Mouse (Mus musculus): ENCODE measurements at regions not wholly inside any gene's neighbourhood (a gene's known extent, or its start where the extent isn't known, plus 50 kb on each side); places are given as distances from the start of the nearest gene placed in this dataset.

- Histone ChIP-seq H3K4me3 (replicated peaks; ENCODE audit: extremely low read depth, low read depth, low read length) (no peak overlapping the region), H3K4me1 (ENCODE audit: control insufficient read depth, insufficient read depth, low read length) (no peaks in the 10 kb centered on the region)
- no peak for DNase-seq
- 63% methylated on average over 4 of the region's 4 CpGs for WGBS
- TF ChIP-seq CTCF (IDR thresholded peaks at IDR 0.05; ENCODE audit: insufficient read depth, low read length) (no peak), POLR2A (IDR thresholded peaks at IDR 0.05; ENCODE audit: borderline replicate concordance, extremely low read depth, low read depth, low read length) (no peak)
Observed at GRCm38 (mm10) chr7:40220549-40220948, 677.6 kb upstream of the Vstm2b start.

- TF ChIP-seq CTCF (IDR thresholded peaks at IDR 0.05; ENCODE audit: insufficient read depth, low read length): no peak
- TF ChIP-seq POLR2A (IDR thresholded peaks at IDR 0.05; ENCODE audit: borderline replicate concordance, extremely low read depth, low read depth, low read length): no peak
- no peak for DNase-seq
- Histone ChIP-seq H3K4me1 (ENCODE audit: control insufficient read depth, insufficient read depth, low read length) (no peaks in the 10 kb centered on the region), H3K4me3 (replicated peaks; ENCODE audit: extremely low read depth, low read depth, low read length) (no peak overlapping the region)
- 86% methylated on average over 8 of the region's 8 CpGs for WGBS
Observed at GRCm38 (mm10) chr7:40245188-40245587, 652.9 kb upstream of the Vstm2b start.

GRCm38 (mm10) chr7:40248521-40248920 is 649.6 kb upstream of the Vstm2b start:
- Histone ChIP-seq H3K4me1 (ENCODE audit: control insufficient read depth, insufficient read depth, low read length) (no peaks in the 10 kb centered on the region), H3K4me3 (replicated peaks; ENCODE audit: extremely low read depth, low read depth, low read length) (no peak overlapping the region)
- TF ChIP-seq CTCF (IDR thresholded peaks at IDR 0.05; ENCODE audit: insufficient read depth, low read length) (no peak), POLR2A (IDR thresholded peaks at IDR 0.05; ENCODE audit: borderline replicate concordance, extremely low read depth, low read depth, low read length) (no peak)
- DNase-seq: no peak
- 66% methylated on average over 2 of the region's 2 CpGs for WGBS

- DNase-seq: no peak
- no peak overlapping the region for H3K4me3 ChIP-seq (replicated peaks; ENCODE audit: extremely low read depth, low read depth, low read length)
- no peaks in the 10 kb centered on the region for H3K4me1 ChIP-seq (ENCODE audit: control insufficient read depth, insufficient read depth, low read length)
- TF ChIP-seq CTCF (IDR thresholded peaks at IDR 0.05; ENCODE audit: insufficient read depth, low read length) (no peak), POLR2A (IDR thresholded peaks at IDR 0.05; ENCODE audit: borderline replicate concordance, extremely low read depth, low read depth, low read length) (no peak)
- 41% methylated on average over 2 of the region's 2 CpGs for WGBS
Observed at GRCm38 (mm10) chr7:40253486-40253885, 644.6 kb upstream of the Vstm2b start.

- TF ChIP-seq CTCF (IDR thresholded peaks at IDR 0.05; ENCODE audit: insufficient read depth, low read length) (no peak), POLR2A (IDR thresholded peaks at IDR 0.05; ENCODE audit: borderline replicate concordance, extremely low read depth, low read depth, low read length) (no peak)
- no peaks in the 10 kb centered on the region for H3K4me1 ChIP-seq (ENCODE audit: control insufficient read depth, insufficient read depth, low read length)
- no peak for DNase-seq
- no peak overlapping the region for H3K4me3 ChIP-seq (replicated peaks; ENCODE audit: extremely low read depth, low read depth, low read length)
- 41% methylated on average over 1 of the region's 1 CpGs for WGBS
Observed at GRCm38 (mm10) chr7:40257733-40258376, 640.3 kb upstream of the Vstm2b start.

- 54% methylated on average over 6 of the region's 6 CpGs for WGBS
- Histone ChIP-seq H3K4me3 (replicated peaks; ENCODE audit: extremely low read depth, low read depth, low read length) (no peak overlapping the region), H3K4me1 (ENCODE audit: control insufficient read depth, insufficient read depth, low read length) (no peaks in the 10 kb centered on the region)
- TF ChIP-seq CTCF (IDR thresholded peaks at IDR 0.05; ENCODE audit: insufficient read depth, low read length): no peak
- no peak for TF ChIP-seq POLR2A (IDR thresholded peaks at IDR 0.05; ENCODE audit: borderline replicate concordance, extremely low read depth, low read depth, low read length)
- peak; percentile 14 for DNase-seq
Observed at GRCm38 (mm10) chr7:40258377-40258739, 639.8 kb upstream of the Vstm2b start.

- no peaks in the 10 kb centered on the region for H3K4me1 ChIP-seq (ENCODE audit: control insufficient read depth, insufficient read depth, low read length)
- no peak for TF ChIP-seq POLR2A (IDR thresholded peaks at IDR 0.05; ENCODE audit: borderline replicate concordance, extremely low read depth, low read depth, low read length)
- H3K4me3 ChIP-seq (replicated peaks; ENCODE audit: extremely low read depth, low read depth, low read length): no peak overlapping the region
- DNase-seq: no peak
- 8% methylated on average over 2 of the region's 2 CpGs for WGBS
Observed at GRCm38 (mm10) chr7:40273459-40274072, 624.6 kb upstream of the Vstm2b start.

- TF ChIP-seq CTCF (IDR thresholded peaks at IDR 0.05; ENCODE audit: insufficient read depth, low read length) (no peak), POLR2A (IDR thresholded peaks at IDR 0.05; ENCODE audit: borderline replicate concordance, extremely low read depth, low read depth, low read length) (no peak)
- DNase-seq: no peak
- Histone ChIP-seq H3K4me1 (ENCODE audit: control insufficient read depth, insufficient read depth, low read length) (no peaks in the 10 kb centered on the region), H3K4me3 (replicated peaks; ENCODE audit: extremely low read depth, low read depth, low read length) (no peak overlapping the region)
- WGBS: 77% methylated on average over 9 of the region's 9 CpGs
Observed at GRCm38 (mm10) chr7:40275078-40275477, 623.0 kb upstream of the Vstm2b start.

- WGBS: 31% methylated on average over 4 of the region's 4 CpGs
- DNase-seq: no peak
Observed at GRCm38 (mm10) chr7:40275658-40276057, 622.5 kb upstream of the Vstm2b start.

GRCm38 (mm10) chr7:40276116-40276515 is 622.0 kb upstream of the Vstm2b start:
- H3K4me1 ChIP-seq (ENCODE audit: control insufficient read depth, insufficient read depth, low read length): no peaks in the 10 kb centered on the region
- WGBS: 47% methylated on average over 5 of the region's 5 CpGs

More at GRCm38 (mm10) chr7:40275658-40276057, 622.5 kb upstream of the Vstm2b start:
- Histone ChIP-seq H3K4me3 (replicated peaks; ENCODE audit: extremely low read depth, low read depth, low read length) (no peak overlapping the region), H3K4me1 (ENCODE audit: control insufficient read depth, insufficient read depth, low read length) (no peaks in the 10 kb centered on the region)
- TF ChIP-seq POLR2A (IDR thresholded peaks at IDR 0.05; ENCODE audit: borderline replicate concordance, extremely low read depth, low read depth, low read length) (no peak), CTCF (IDR thresholded peaks at IDR 0.05; ENCODE audit: insufficient read depth, low read length) (no peak)

More at GRCm38 (mm10) chr7:40276116-40276515, 622.0 kb upstream of the Vstm2b start:
- no peak overlapping the region for H3K4me3 ChIP-seq (replicated peaks; ENCODE audit: extremely low read depth, low read depth, low read length)
- DNase-seq: no peak
- TF ChIP-seq POLR2A (IDR thresholded peaks at IDR 0.05; ENCODE audit: borderline replicate concordance, extremely low read depth, low read depth, low read length) (no peak), CTCF (IDR thresholded peaks at IDR 0.05; ENCODE audit: insufficient read depth, low read length) (no peak)
